Mouse (Mus musculus) olfactory bulb, adult 2 months (tissue): ENCODE data around the gene Usp49. TPM values are rescaled to one million over a fixed set of nuclear protein-coding genes. Genes with fewer than 3 reads are reported as not detected.
"Not testable (repeated sequence)": the region's sequence is repeated elsewhere in the genome, so short reads cannot be mapped to it uniquely, and the experiment has no call there.

Source experiments
- H3K27ac ChIP-seq: fragments of 200-500 bp; 2 replicates; pipeline ENCODE4 v1.5.1; 2012; ENCODE audit warnings: low read depth, low read length; ENCODE audit not compliant: insufficient read depth
- H3K4me1 ChIP-seq: fragments of 200-500 bp; 2 replicates; pipeline ENCODE4 v1.6.1; 2012; ENCODE audit warnings: low read length; ENCODE audit not compliant: control insufficient read depth, insufficient read depth
- H3K4me3 ChIP-seq: fragments of 200-500 bp; 2 replicates; pipeline ENCODE4 v1.5.1; 2012; ENCODE audit warnings: mild to moderate bottlenecking, low read depth, low read length, moderate library complexity; ENCODE audit not compliant: insufficient read depth
- CTCF ChIP-seq: fragments of 200-500 bp; IDR thresholded peaks from 2 replicates; pipeline ENCODE4 v1.5.1; 2012; ENCODE audit warnings: low read depth, mild to moderate bottlenecking, low read length, moderate library complexity; ENCODE audit not compliant: insufficient read depth
- POLR2A ChIP-seq: fragments of 200-500 bp; IDR thresholded peaks from 2 replicates; pipeline ENCODE4 v1.6.1; 2012; ENCODE audit warnings: mild to moderate bottlenecking, low read depth, low read length, moderate library complexity; ENCODE audit not compliant: insufficient read depth
- WGBS: fragments of 180-500 bp; shearing (Covaris S2); methylation state at CpG from one replicate; pipeline ENCODE4 v1.1.7; 2018; 5-methylcytosine and 5-hydroxymethylcytosine counted together
- polyA plus RNA-seq: library from polyadenylated mRNA; stranded (reverse); fragments of >200 nt; gene quantifications from 2 replicates; pipeline ENCODE4 v1.2.4, GENCODE M21; 2012; ENCODE audit warnings: low replicate concordance; ENCODE audit not compliant: missing spikeins, insufficient read depth, insufficient read length

Gene Usp49
- polyA plus RNA-seq, 1 experiment: not detected

- 91% methylated on average over 4 of the region's 4 CpGs for WGBS
- TF ChIP-seq POLR2A (no peak), CTCF (no peak)
- Histone ChIP-seq H3K4me1 (peaks cover 15% of the 10 kb centered on the region), H3K27ac (no peak overlapping the region), H3K4me3 (no peak overlapping the region)
Measured at GRCm38 (mm10) chr17:47616652-47617051, 13.8 kb upstream of the Usp49 start.

GRCm38 (mm10) chr17:47617605-47618307 is 12.7 kb upstream of the Usp49 start:
- no peak for TF ChIP-seq CTCF
- TF ChIP-seq POLR2A: no peak
- no peak overlapping the region for H3K27ac ChIP-seq
- 93% methylated on average over 9 of the region's 9 CpGs for WGBS

GRCm38 (mm10) chr17:47618556-47619311 is 11.8 kb upstream of the Usp49 start:
- WGBS: 90% methylated on average over 13 of the region's 13 CpGs
- H3K27ac ChIP-seq: no peak overlapping the region
- peaks cover 5% of the 10 kb centered on the region; the same call in 1 of the 2 replicates for H3K4me1 ChIP-seq
- no peak for TF ChIP-seq POLR2A
- H3K4me3 ChIP-seq: no peak overlapping the region

More at GRCm38 (mm10) chr17:47617605-47618307, 12.7 kb upstream of the Usp49 start:
- peaks cover 7% of the 10 kb centered on the region for H3K4me1 ChIP-seq
- H3K4me3 ChIP-seq: no peak overlapping the region

- Histone ChIP-seq H3K4me3 (no peak overlapping the region), H3K27ac (no peak overlapping the region), H3K4me1 (peaks cover 5% of the 10 kb centered on the region; the same call in 1 of the 2 replicates)
- TF ChIP-seq CTCF (no peak), POLR2A (no peak)
- WGBS: 93% methylated on average over 14 of the region's 14 CpGs
Measured at GRCm38 (mm10) chr17:47622912-47623554, 7.5 kb upstream of the Usp49 start.

- 98% methylated on average over 5 of the region's 5 CpGs for WGBS
- not testable (repeated sequence) for H3K4me1 ChIP-seq, H3K4me3 ChIP-seq, H3K27ac ChIP-seq
Measured at GRCm38 (mm10) chr17:47624572-47624971, 5.9 kb upstream of the Usp49 start.

- H3K27ac ChIP-seq: no peak overlapping the region
- no peak for TF ChIP-seq CTCF
- TF ChIP-seq POLR2A: no peak
- H3K4me3 ChIP-seq: no peak overlapping the region
- peaks cover 4% of the 10 kb centered on the region for H3K4me1 ChIP-seq
- WGBS: 94% methylated on average over 2 of the region's 2 CpGs
Measured at GRCm38 (mm10) chr17:47625088-47625487, 5.4 kb upstream of the Usp49 start.

- Histone ChIP-seq H3K27ac (no peak overlapping the region), H3K4me1 (peaks cover 9% of the 10 kb centered on the region), H3K4me3 (no peak overlapping the region)
- 79% methylated on average over 5 of the region's 5 CpGs for WGBS
- TF ChIP-seq CTCF (no peak), POLR2A (no peak)
Measured at GRCm38 (mm10) chr17:47626031-47626430, 4.5 kb upstream of the Usp49 start.

GRCm38 (mm10) chr17:47627791-47628190 is 2.7 kb upstream of the Usp49 start:
- Histone ChIP-seq H3K4me1 (peaks cover 12% of the 10 kb centered on the region), H3K27ac (no peak overlapping the region), H3K4me3 (no peak overlapping the region)
- WGBS: 79% methylated on average over 2 of the region's 2 CpGs
- TF ChIP-seq CTCF (no peak), POLR2A (no peak)
